Mouse (Mus musculus): Measurements from ENCODE around the gene Cntn2.

GRCm38 (mm10) chr1:132532521-132532920, 10.5 kb downstream of the Cntn2 start:
- TF ChIP-seq CTCF (IDR thresholded peaks at IDR 0.05; ENCODE audit: control insufficient read depth, insufficient read depth, low read length) (no peak), POLR2A (IDR thresholded peaks at IDR 0.05; ENCODE audit: borderline replicate concordance, control insufficient read depth, low read depth, low read length) (no peak)

All from bone marrow, adult 2 months (tissue).